Mouse (Mus musculus) E14TG2a.4 (cell line): ENCODE results near the gene Magi2.

ENCODE experiments used
- H3K27me3 ChIP-seq: 2 replicates; pipeline ENCODE4 v1.6.1; 2014; ENCODE audit warnings: low read length, control low read depth; ENCODE audit not compliant: insufficient read depth
- H3K36me3 ChIP-seq: 2 replicates; pipeline ENCODE4 v1.6.1; 2014; ENCODE audit warnings: low read length, control low read depth; ENCODE audit not compliant: insufficient read depth
- H3K4me1 ChIP-seq: replicated peaks from 2 replicates; pipeline ENCODE4 v1.6.1; 2014; ENCODE audit warnings: low read depth, low read length, control low read depth
- H3K4me3 ChIP-seq: replicated peaks from 2 replicates; pipeline ENCODE4 v1.5.1; 2014; ENCODE audit warnings: mild to moderate bottlenecking, low read length
- H3K9me3 ChIP-seq: 2 replicates; pipeline ENCODE4 v1.6.1; 2014; ENCODE audit warnings: low read length, control low read depth
- CTCF ChIP-seq: conservative IDR thresholded peaks from 2 replicates; pipeline ENCODE4 v1.5.1; 2014; ENCODE audit warnings: low read length
- NANOG ChIP-seq: IDR thresholded peaks from 2 replicates; pipeline ENCODE4 v1.6.1; 2014; ENCODE audit warnings: borderline replicate concordance, low read length, mixed read lengths
- POU5F1 ChIP-seq: IDR thresholded peaks from 2 replicates; pipeline ENCODE4 v1.6.1; 2014; ENCODE audit warnings: low read length, borderline replicate concordance

The Magi2 gene

DNA sequence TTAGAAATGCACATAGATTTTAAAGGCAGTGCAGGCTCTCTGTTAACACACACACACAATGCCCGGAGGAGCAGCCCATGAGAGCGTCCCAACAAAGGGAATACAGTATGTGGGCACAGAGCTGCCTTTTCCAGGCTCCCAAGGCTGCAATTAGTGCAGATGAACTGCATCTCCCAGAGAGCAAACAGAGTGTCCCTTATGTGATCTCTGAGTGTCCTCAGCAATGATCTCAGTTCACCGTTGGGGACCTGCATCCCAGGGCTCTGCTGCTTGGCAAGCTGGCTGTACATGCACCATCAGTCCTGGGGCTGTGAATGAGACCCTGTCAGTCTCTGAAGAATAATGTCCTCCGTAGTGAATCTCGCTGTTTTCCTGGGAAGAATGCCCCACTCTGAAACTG, 969.9 kb downstream of the Magi2 start:
- no peaks in the 10 kb centered on the region for H3K4me1 ChIP-seq
- no peaks in the 10 kb centered on the region for H3K27me3 ChIP-seq
- H3K4me3 ChIP-seq: no peak overlapping the region
- no peaks in the 10 kb centered on the region for H3K36me3 ChIP-seq
- no peaks in the 10 kb centered on the region for H3K9me3 ChIP-seq
- TF ChIP-seq NANOG (no peak), CTCF (no peak), POU5F1 (no peak)

DNA sequence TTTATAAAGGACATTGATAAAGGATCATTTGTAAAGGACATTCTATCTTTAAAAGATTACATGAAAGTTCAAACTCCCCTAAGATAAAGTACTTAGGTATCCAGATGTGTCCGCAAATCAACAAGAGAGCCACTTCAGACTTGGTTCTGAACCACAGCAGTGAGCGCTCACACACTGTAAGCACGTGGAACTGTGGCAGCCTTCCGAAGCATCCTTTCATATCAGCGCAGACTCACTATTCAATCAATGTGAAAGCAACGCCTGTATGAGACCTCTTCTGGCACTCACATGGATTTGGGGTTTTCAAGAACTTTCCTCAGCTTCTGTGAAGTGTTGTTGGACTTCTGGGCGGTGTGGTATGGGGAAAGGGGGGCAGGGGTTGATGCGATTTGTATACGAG, 970.6 kb downstream of the Magi2 start:
- TF ChIP-seq POU5F1 (no peak), NANOG (no peak)
- Histone ChIP-seq H3K9me3 (no peaks in the 10 kb centered on the region), H3K27me3 (no peaks in the 10 kb centered on the region), H3K36me3 (no peaks in the 10 kb centered on the region), H3K4me1 (no peaks in the 10 kb centered on the region), H3K4me3 (no peak overlapping the region)

DNA sequence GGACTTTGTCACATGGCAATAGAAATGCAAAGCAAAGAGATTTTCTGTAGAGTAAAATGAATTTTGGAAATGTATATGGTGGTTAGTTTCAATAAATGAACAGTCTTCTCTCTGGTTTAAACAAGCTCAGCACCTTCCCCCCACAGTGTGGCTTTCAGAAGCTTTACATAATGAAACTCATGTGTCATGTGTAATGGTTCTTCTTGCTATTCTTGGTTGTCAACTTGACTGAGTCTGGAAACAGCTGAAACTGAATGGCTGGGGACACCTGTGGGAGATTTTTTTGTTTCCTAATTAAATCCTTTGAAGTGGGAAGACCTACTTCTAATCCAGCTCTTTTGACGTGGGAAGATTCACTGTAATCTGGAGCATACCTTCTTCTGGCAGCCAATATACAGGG, 974.5 kb downstream of the Magi2 start:
- no peak overlapping the region for H3K4me3 ChIP-seq
- H3K4me1 ChIP-seq: no peaks in the 10 kb centered on the region
- H3K36me3 ChIP-seq: no peaks in the 10 kb centered on the region
- TF ChIP-seq CTCF (no peak), NANOG (no peak), POU5F1 (no peak)
- H3K27me3 ChIP-seq: no peaks in the 10 kb centered on the region
- no peaks in the 10 kb centered on the region for H3K9me3 ChIP-seq

DNA sequence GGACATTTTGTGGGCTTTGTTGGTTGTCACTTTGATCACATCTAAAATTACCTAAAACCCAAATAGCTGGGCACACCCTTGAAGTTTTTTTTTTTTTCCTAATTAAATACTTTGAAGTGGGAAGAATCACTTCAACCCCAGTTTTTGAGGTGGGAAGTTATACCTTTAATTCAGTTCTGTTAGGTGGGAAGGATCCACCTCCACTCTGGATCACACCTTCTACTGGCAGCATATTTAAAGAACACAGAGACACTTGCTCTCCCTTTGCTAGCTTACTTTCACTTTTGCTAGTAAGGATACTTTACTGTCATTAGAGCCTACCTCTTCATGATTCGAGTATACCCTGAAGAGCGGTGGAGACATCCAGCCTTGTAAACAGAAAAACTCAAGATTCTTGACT, 981.3 kb downstream of the Magi2 start:
- Histone ChIP-seq H3K9me3 (no peaks in the 10 kb centered on the region), H3K4me1 (no peaks in the 10 kb centered on the region), H3K27me3 (no peaks in the 10 kb centered on the region), H3K36me3 (no peaks in the 10 kb centered on the region), H3K4me3 (no peak overlapping the region)
- TF ChIP-seq POU5F1 (no peak), NANOG (no peak), CTCF (no peak)

DNA sequence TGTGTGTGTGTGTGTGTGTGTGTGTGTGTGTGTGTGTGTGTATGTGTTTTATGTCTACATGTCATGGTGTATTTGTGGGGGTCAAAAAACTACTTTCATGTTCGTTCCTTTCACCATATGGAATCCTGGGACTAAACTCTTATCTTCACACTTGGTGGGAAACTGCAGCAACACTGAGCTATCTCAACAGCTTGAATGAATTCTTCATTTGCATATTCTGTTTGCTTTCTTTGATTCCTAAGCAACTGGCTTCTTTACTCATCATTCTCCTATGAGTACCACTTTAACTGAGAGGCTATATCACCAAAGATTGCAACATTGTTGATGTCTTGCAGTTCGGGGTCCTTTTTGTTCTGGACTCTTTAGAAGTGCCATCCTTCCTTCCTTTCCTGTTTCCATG, 986.5 kb downstream of the Magi2 start:
- Histone ChIP-seq H3K27me3 (no peaks in the 10 kb centered on the region), H3K9me3 (no peaks in the 10 kb centered on the region), H3K36me3 (no peaks in the 10 kb centered on the region), H3K4me1 (no peaks in the 10 kb centered on the region), H3K4me3 (no peak overlapping the region)
- TF ChIP-seq POU5F1 (no peak), CTCF (no peak), NANOG (no peak)

DNA sequence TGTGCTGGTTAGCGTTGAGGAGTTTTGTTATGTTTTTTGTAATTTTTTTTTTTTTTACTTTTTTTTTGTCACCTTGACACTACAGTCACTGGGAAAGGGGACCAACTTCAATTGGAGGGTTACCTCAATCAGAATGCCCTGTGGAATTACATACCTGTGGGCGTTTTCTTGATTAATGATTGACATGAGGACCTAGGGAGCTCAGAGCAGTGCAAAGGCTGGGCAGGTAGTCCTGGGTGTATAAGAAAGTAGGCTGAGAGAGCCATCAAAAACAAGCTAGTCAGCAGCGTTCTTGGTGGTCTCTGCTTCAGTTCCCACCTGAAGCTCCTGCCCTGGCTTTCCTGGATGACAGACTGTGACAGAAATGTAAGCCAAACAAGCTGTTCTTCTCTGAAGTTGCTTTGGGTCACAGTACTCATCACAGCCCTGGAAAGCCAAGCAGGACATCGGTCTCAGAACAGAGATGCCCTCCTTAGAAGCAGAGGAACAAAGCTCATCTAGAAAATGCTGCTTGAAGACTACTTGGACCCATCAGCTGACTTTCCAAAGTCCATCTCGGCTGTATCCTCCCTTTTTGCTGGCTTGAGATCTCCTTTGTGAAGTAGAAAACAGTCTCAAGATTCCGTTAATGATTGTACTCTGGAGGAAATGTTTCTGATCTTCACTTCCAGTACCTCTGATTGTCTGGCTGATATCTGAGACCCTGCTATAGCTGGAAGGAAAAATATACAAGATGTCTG, 999.8 kb downstream of the Magi2 start:
- no peaks in the 10 kb centered on the region for H3K27me3 ChIP-seq
- no peak overlapping the region for H3K4me3 ChIP-seq
- TF ChIP-seq NANOG: no peak
- no peak for TF ChIP-seq CTCF
- TF ChIP-seq POU5F1: no peak
- H3K36me3 ChIP-seq: no peaks in the 10 kb centered on the region
- no peaks in the 10 kb centered on the region for H3K4me1 ChIP-seq
- no peaks in the 10 kb centered on the region for H3K9me3 ChIP-seq

DNA sequence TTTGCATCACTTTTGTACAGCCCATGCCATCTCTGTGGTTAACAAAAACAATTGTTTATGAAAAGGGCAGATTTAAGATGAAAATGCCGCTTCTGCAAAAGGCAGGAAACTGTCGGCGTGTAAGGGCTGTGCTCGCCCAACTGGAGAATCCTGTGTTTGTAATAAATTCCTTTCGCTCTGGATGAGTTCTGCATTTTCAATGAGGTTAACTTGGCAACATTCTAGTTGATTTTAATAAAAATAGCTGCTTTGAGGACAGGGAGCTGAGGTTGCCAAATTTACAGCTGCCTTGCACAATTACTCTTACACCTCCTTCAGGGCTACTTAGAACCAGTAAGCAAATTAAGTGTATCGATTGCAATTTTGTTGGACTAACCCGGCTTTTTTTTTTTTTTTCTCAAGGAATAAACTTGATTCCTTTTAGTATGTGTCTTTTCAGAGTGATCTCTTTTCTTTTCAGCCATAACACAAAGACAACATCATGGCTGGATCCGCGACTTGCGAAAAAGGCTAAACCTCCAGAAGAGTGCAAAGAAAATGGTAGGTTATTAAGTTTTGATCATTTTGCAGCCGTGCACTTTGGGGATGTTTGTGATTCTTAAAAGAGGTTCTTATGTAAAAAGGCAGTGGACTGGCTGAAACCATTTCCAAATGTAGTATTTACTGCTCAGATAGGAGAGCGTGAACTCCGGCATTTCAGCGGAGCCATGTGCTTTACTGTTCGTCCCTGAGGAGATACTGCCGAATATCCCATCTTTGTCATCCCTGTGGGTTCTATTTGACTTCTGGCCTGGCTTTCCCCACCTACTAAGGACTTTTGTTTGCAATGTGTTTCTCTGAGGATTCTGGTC, 1001.3 kb downstream of the Magi2 start:
- H3K4me1 ChIP-seq: no peaks in the 10 kb centered on the region
- TF ChIP-seq POU5F1 (no peak), CTCF (no peak), NANOG (no peak)
- no peaks in the 10 kb centered on the region for H3K9me3 ChIP-seq
- H3K4me3 ChIP-seq: no peak overlapping the region
- no peaks in the 10 kb centered on the region for H3K27me3 ChIP-seq
- no peaks in the 10 kb centered on the region for H3K36me3 ChIP-seq

DNA sequence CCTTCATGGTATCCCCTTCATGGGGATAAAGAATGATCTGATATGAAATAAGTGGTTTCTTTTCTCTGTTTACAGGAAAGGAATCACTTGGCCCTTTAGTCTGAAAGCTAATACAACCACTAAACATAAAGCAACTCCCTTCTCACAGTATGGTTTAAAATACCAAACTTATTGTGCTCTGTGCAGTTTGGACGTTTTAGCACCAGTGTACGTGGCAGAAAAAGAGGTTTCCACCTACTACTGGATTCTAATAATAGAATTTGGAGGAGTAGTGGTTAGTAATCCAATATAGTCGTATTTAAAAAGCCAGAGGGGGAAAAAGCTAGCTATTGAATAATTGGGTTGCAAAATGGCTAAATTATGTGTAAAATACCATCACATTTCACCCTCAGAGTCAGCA, 1005.1 kb downstream of the Magi2 start:
- no peaks in the 10 kb centered on the region for H3K9me3 ChIP-seq
- H3K4me3 ChIP-seq: no peak overlapping the region
- H3K36me3 ChIP-seq: no peaks in the 10 kb centered on the region
- TF ChIP-seq POU5F1 (no peak), CTCF (no peak), NANOG (no peak)
- H3K4me1 ChIP-seq: no peaks in the 10 kb centered on the region
- H3K27me3 ChIP-seq: no peaks in the 10 kb centered on the region

DNA sequence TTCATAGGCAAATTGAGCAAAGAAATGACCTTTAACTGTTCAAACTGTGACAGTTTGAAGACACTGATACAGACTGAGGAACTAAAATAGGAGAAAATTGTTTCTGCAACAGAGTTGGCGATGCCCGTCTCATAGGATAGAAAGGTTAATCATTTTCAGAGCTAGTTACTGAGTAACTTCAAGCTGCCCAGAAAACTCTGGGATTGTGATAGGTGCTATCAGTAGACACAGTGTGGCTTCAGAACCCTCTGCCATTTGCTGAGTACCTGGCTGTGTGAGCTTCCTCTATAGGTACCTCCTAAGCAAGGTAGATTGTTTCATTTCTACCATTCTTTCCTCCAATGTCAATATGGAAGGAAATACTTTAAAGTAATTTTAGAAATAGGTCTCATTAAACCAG, 1014.7 kb downstream of the Magi2 start:
- Histone ChIP-seq H3K9me3 (no peaks in the 10 kb centered on the region), H3K27me3 (no peaks in the 10 kb centered on the region), H3K4me3 (no peak overlapping the region), H3K4me1 (no peaks in the 10 kb centered on the region), H3K36me3 (no peaks in the 10 kb centered on the region)
- TF ChIP-seq CTCF (no peak), NANOG (no peak), POU5F1 (no peak)
